Comparison of ENCODE assay signal across 20 mouse cellular contexts in genomic region chr7:46047873-46048562, GRCm38 (mm10). TPM values are rescaled to one million over a fixed set of nuclear protein-coding genes. Genes with fewer than 3 reads are reported as not detected.
"Had no signal": no experiment of that assay in that cellular context is flagged by ENCODE, and none has a peak within 500 bp of the region (broad histone marks: within the 10 kb centered on the region; RNA-seq: fewer than 3 reads in every experiment).

No protein-coding gene starts in this region.

- H3K9ac ChIP-seq: limb, embryonic 13.5 days; liver, embryonic 12.5 days; liver, embryonic 15.5 days; lung, embryonic 15.5 days had no signal

- H3K27me3 ChIP-seq: limb, embryonic 13.5 days; liver, embryonic 12.5 days; liver, embryonic 15.5 days; lung, embryonic 15.5 days; megakaryocyte, embryonic 14.5 days had no signal

- H3K4me1 ChIP-seq: limb, embryonic 10.5 days; limb, embryonic 13.5 days; liver, embryonic 12.5 days; liver, embryonic 15.5 days; lung, embryonic 15.5 days had no signal

- DNase-seq: kidney, adult 2 months; kidney, postnatal 25 days; layer of hippocampus, adult 9-11 months; liver; lung, adult 18-20 months; lung, postnatal 10 days; lung, postnatal 36 days; midbrain, embryonic 14.5 days; thymus, adult 18-20 months; thymus, postnatal 4 days had no signal

- H3K4me3 ChIP-seq: layer of hippocampus, adult 2 months; limb, embryonic 10.5 days; limb, embryonic 13.5 days; liver, embryonic 12.5 days; liver, embryonic 15.5 days; lung, embryonic 15.5 days; megakaryocyte, embryonic 14.5 days; midbrain, embryonic 10.5 days had no signal

- H3K9me3 ChIP-seq: limb, embryonic 10.5 days; limb, embryonic 13.5 days; liver, embryonic 12.5 days; liver, embryonic 15.5 days; lung, embryonic 15.5 days; megakaryocyte, embryonic 14.5 days; midbrain, embryonic 10.5 days had no signal

- H3K27ac ChIP-seq: kidney, postnatal 0 days; layer of hippocampus, adult 2 months; limb, embryonic 10.5 days; limb, embryonic 13.5 days; liver, embryonic 12.5 days; liver, embryonic 15.5 days; lung, embryonic 15.5 days; midbrain, embryonic 10.5 days had no signal

- ATAC-seq: inflammation-experienced regulatory T-cells, adult 6 months; liver, embryonic 12.5 days had no signal

- H3K4me2 ChIP-seq: limb, embryonic 13.5 days; liver, embryonic 12.5 days; liver, embryonic 15.5 days; lung, embryonic 15.5 days had no signal

RNA-seq across cellular contexts. Expression of gene Abcc6, which starts 17.9 kb away (rescaled TPM):
- polyA plus RNA-seq: inflammation-experienced regulatory T-cells, adult 6 months had no signal

RNA-seq across cellular contexts. Expression of gene Kcnj11, which starts 52.5 kb away (rescaled TPM):
- polyA plus RNA-seq: inflammation-experienced regulatory T-cells, adult 6 months; liver, embryonic 12.5 days had no signal
